Mouse (Mus musculus) hindbrain, embryonic 11.5 days (tissue): Measurements from ENCODE around the gene Serpinb13. TPM values are rescaled to one million over a fixed set of nuclear protein-coding genes. Genes with fewer than 3 reads are reported as not detected.
"Not testable (repeated sequence)": the region's sequence is repeated elsewhere in the genome, so short reads cannot be mapped to it uniquely, and the experiment has no call there.

Source experiments
- ATAC-seq: fragments of 200-750 bp; cut with Nextera tagmentation; 2 replicates; pipeline ENCODE4 v1.8.0; 2017; ENCODE audit warnings: mild to moderate bottlenecking, moderate TSS enrichment, moderate library complexity; ENCODE audit not compliant: low FRiP score
- DNase-seq: peaks from one replicate; pipeline ENCODE4 v3.0.0-alpha.2; 2015; ENCODE audit warnings: low spot score
- H3K27ac ChIP-seq: fragments of 300-500 bp; sonication (generic); 2 replicates; pipeline ENCODE4 v1.5.1; 2014; ENCODE audit warnings: mild to moderate bottlenecking, low read depth, low read length
- H3K27me3 ChIP-seq: fragments of 300-500 bp; sonication (generic); 2 replicates; pipeline ENCODE4 v1.6.1; 2014; ENCODE audit warnings: mild to moderate bottlenecking, low read length, moderate library complexity, mixed read lengths; ENCODE audit not compliant: control insufficient read depth, insufficient read depth
- H3K36me3 ChIP-seq: fragments of 300-500 bp; sonication (generic); 2 replicates; pipeline ENCODE4 v1.6.1; 2014; ENCODE audit warnings: mild to moderate bottlenecking, low read length, moderate library complexity, mixed read lengths; ENCODE audit not compliant: control insufficient read depth, insufficient read depth
- H3K4me1 ChIP-seq: fragments of 300-500 bp; sonication (generic); replicated peaks from 2 replicates; pipeline ENCODE4 v1.6.1; 2014; ENCODE audit warnings: low read length, mixed read lengths; ENCODE audit not compliant: control insufficient read depth, insufficient read depth
- H3K4me2 ChIP-seq: fragments of 300-500 bp; sonication (generic); replicated peaks from 2 replicates; pipeline ENCODE4 v1.6.1; 2014; ENCODE audit warnings: mild to moderate bottlenecking, low read depth, low read length
- H3K4me3 ChIP-seq: fragments of 300-500 bp; sonication (generic); 2 replicates; pipeline ENCODE4 v1.5.1; 2014; ENCODE audit warnings: low read depth, low read length
- H3K9ac ChIP-seq: fragments of 300-500 bp; sonication (generic); 2 replicates; pipeline ENCODE4 v1.6.1; 2014; ENCODE audit warnings: low read depth, low read length
- H3K9me3 ChIP-seq: fragments of 300-500 bp; sonication (generic); 2 replicates; pipeline ENCODE4 v1.6.1; 2016; ENCODE audit warnings: low read length; ENCODE audit not compliant: control insufficient read depth
- WGBS: fragments of 180-500 bp; shearing (Covaris S2); extraction: QIAGEN DNeasy Blood & Tissue Kit; methylation state at CpG from one replicate; pipeline ENCODE4 v1.1.7; 2014; 5-methylcytosine and 5-hydroxymethylcytosine counted together
- polyA plus RNA-seq: library from polyadenylated mRNA; unstranded; fragments of >200 nt; fragmentation: Nextera tagmentation; extraction: Ambion mirVana; gene quantifications from 2 replicates; pipeline ENCODE4 v1.2.1, GENCODE M21; 2014

The Serpinb13 gene
- polyA plus RNA-seq, 1 experiment from 2014 or later = not detected

DNA sequence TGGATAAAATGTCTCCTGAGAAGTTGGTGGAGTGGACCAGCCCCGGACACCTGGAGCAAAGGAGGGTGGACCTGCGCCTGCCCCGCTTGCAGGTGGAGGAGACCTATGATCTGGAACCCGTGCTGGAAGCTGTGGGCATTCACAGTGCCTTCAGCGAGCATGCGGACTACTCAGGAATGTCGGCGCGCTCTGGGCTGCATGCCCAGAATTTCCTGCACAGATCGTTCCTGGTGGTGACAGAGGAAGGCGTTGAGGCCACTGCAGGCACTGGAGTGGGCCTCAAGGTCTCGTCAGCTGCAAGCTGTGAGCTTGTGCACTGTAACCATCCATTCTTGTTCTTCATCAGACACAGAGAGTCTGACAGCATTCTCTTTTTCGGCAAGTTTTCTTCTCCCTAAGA, 19.6 kb downstream of the Serpinb13 start:
- 81% methylated on average over 13 of the region's 13 CpGs for WGBS

DNA sequence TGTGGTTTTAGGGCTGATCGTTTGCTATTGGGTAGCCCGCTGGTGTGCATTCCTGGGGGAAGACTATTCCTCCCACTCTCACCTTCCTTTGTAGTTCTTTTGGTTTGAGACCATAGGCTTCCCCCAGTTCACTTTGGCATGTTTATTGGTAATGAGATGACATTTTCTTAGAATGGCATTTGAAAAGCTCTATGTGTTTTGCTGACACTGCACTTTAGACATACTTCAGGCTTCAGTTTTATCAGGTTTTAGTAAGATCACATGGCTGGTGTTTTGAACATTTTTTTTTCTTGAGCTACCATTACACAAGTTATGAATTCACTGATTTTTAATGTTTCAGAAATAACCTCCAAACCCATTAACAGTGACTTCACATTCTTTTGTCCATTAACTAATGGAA, 21.0 kb downstream of the Serpinb13 start:
- Histone ChIP-seq H3K9me3 (no peaks in the 10 kb centered on the region), H3K27ac (no peak overlapping the region), H3K36me3 (no peaks in the 10 kb centered on the region), H3K4me2 (no peak overlapping the region), H3K4me1 (no peaks in the 10 kb centered on the region), H3K9ac (no peak overlapping the region), H3K4me3 (no peak overlapping the region), H3K27me3 (no peaks in the 10 kb centered on the region)
- DNase-seq (no peak), ATAC-seq (no peak)
- WGBS = 84% methylated on average over 2 of the region's 2 CpGs

More for the DNA sequence above, 19.6 kb downstream of the Serpinb13 start:
- Histone ChIP-seq H3K9ac (no peak overlapping the region), H3K4me2 (no peak overlapping the region), H3K9me3 (no peaks in the 10 kb centered on the region), H3K27ac (no peak overlapping the region), H3K4me3 (no peak overlapping the region), H3K27me3 (no peaks in the 10 kb centered on the region), H3K36me3 (no peaks in the 10 kb centered on the region), H3K4me1 (no peaks in the 10 kb centered on the region)
- DNase-seq (no peak), ATAC-seq (no peak)

GRCm38 (mm10) chr1:107006316-107006715, 25.5 kb downstream of the Serpinb13 start:
- no peak overlapping the region for H3K27ac ChIP-seq
- no peak overlapping the region for H3K9ac ChIP-seq
- DNase-seq (no peak), ATAC-seq (no peak)
- no peak overlapping the region for H3K4me2 ChIP-seq
- no peaks in the 10 kb centered on the region for H3K27me3 ChIP-seq
- no peaks in the 10 kb centered on the region for H3K9me3 ChIP-seq
- WGBS = 68% methylated on average over 3 of the region's 3 CpGs
- no peaks in the 10 kb centered on the region for H3K4me1 ChIP-seq
- no peaks in the 10 kb centered on the region for H3K36me3 ChIP-seq
- no peak overlapping the region for H3K4me3 ChIP-seq

- Histone ChIP-seq H3K27ac (no peak overlapping the region), H3K9ac (no peak overlapping the region), H3K4me1 (no peaks in the 10 kb centered on the region), H3K36me3 (no peaks in the 10 kb centered on the region), H3K9me3 (no peaks in the 10 kb centered on the region), H3K4me3 (no peak overlapping the region), H3K27me3 (no peaks in the 10 kb centered on the region), H3K4me2 (no peak overlapping the region)
- 43% methylated on average over 2 of the region's 2 CpGs for WGBS
- ATAC-seq = no peak; the same call in 1 of the 2 replicates
- peak; percentile 48 for DNase-seq
Observed at GRCm38 (mm10) chr1:107014530-107014929, 33.7 kb downstream of the Serpinb13 start.

- Histone ChIP-seq H3K27me3 (no peaks in the 10 kb centered on the region), H3K4me3 (no peak overlapping the region), H3K27ac (no peak overlapping the region), H3K9me3 (no peaks in the 10 kb centered on the region), H3K4me2 (no peak overlapping the region), H3K4me1 (no peaks in the 10 kb centered on the region), H3K9ac (no peak overlapping the region), H3K36me3 (no peaks in the 10 kb centered on the region)
- no peak for ATAC-seq
- 85% methylated on average over 7 of the region's 7 CpGs for WGBS
- DNase-seq = no peak
Observed at GRCm38 (mm10) chr1:107015210-107015609, 34.4 kb downstream of the Serpinb13 start.

GRCm38 (mm10) chr1:107025886-107026285, 45.1 kb downstream of the Serpinb13 start:
- H3K27ac ChIP-seq = no peak overlapping the region
- H3K9ac ChIP-seq = no peak overlapping the region
- no peak overlapping the region for H3K4me2 ChIP-seq
- no peak overlapping the region for H3K4me3 ChIP-seq
- DNase-seq (no peak), ATAC-seq (no peak)
- H3K9me3 ChIP-seq = no peaks in the 10 kb centered on the region
- no peaks in the 10 kb centered on the region for H3K36me3 ChIP-seq
- H3K27me3 ChIP-seq = no peaks in the 10 kb centered on the region
- WGBS = 63% methylated on average over 1 of the region's 1 CpGs
- no peaks in the 10 kb centered on the region for H3K4me1 ChIP-seq

GRCm38 (mm10) chr1:107034236-107034635, 53.5 kb downstream of the Serpinb13 start:
- not testable (repeated sequence) for H3K4me3 ChIP-seq, DNase-seq, H3K9ac ChIP-seq, ATAC-seq, H3K4me2 ChIP-seq, H3K36me3 ChIP-seq, H3K9me3 ChIP-seq, H3K27me3 ChIP-seq, H3K27ac ChIP-seq, H3K4me1 ChIP-seq
- WGBS = 89% methylated on average over 3 of the region's 3 CpGs

Other genes with a start within 250 kb of the Serpinb13 start
- gene Kdsr, start 221.3 kb upstream of the Serpinb13 start, polyA plus RNA-seq = 9.8 and 10.3 TPM in 2 replicates
- 70.7 and 79.0 TPM in 2 replicates for gene Vps4b, start 184.3 kb upstream of the Serpinb13 start, polyA plus RNA-seq
- gene Serpinb5, start 119.8 kb upstream of the Serpinb13 start, polyA plus RNA-seq = 0.15 TPM in 1 of 2 replicates, not detected in the other
- not detected in 2 replicates for gene Serpinb12, start 46.5 kb upstream of the Serpinb13 start, polyA plus RNA-seq
- gene Serpinb3a, start 71.3 kb downstream of the Serpinb13 start, polyA plus RNA-seq = not detected in 2 replicates
- gene Serpinb3d, start 102.5 kb downstream of the Serpinb13 start, polyA plus RNA-seq = not detected in 2 replicates